Mouse (Mus musculus) hindbrain, postnatal 0 days (tissue): Measurements from ENCODE around the gene Rrn3. TPM values are rescaled to one million over a fixed set of nuclear protein-coding genes. Genes with fewer than 3 reads are reported as not detected.
A peak's percentile ranks its signal among the peaks of the same experiment; 100 is the strongest.
"Not testable (repeated sequence)": the region's sequence is repeated elsewhere in the genome, so short reads cannot be mapped to it uniquely, and the experiment has no call there.

Experiments used
- ATAC-seq: fragments of 200-750 bp; cut with Nextera tagmentation; 2 replicates; pipeline ENCODE4 v1.8.0; 2017; ENCODE audit warnings: mild to moderate bottlenecking, moderate TSS enrichment, moderate library complexity
- DNase-seq: peaks from one replicate; pipeline ENCODE4 v3.0.0-alpha.2; 2015; ENCODE audit warnings: low spot score
- H3K27ac ChIP-seq: fragments of 300-500 bp; sonication (generic); 2 replicates; pipeline ENCODE4 v1.5.1; 2014; ENCODE audit warnings: mild to moderate bottlenecking
- H3K27me3 ChIP-seq: fragments of 300-500 bp; sonication (generic); 2 replicates; pipeline ENCODE4 v1.6.1; 2014; ENCODE audit warnings: low read length, mixed read lengths; ENCODE audit not compliant: insufficient read depth
- H3K36me3 ChIP-seq: fragments of 300-500 bp; sonication (generic); 2 replicates; pipeline ENCODE4 v1.6.1; 2014; ENCODE audit warnings: low read length, mixed read lengths; ENCODE audit not compliant: insufficient read depth
- H3K4me1 ChIP-seq: fragments of 300-500 bp; sonication (generic); 2 replicates; pipeline ENCODE4 v1.6.1; 2014; ENCODE audit warnings: antibody characterized with exemption, low read length, mixed read lengths; ENCODE audit not compliant: insufficient read depth
- H3K4me2 ChIP-seq: fragments of 300-500 bp; sonication (generic); 2 replicates; pipeline ENCODE4 v1.6.1; 2014; ENCODE audit warnings: low read depth, mild to moderate bottlenecking, low read length, moderate library complexity, mixed read lengths
- H3K4me3 ChIP-seq: fragments of 300-500 bp; sonication (generic); 2 replicates; pipeline ENCODE4 v1.5.1; 2014; ENCODE audit warnings: low read length
- H3K9ac ChIP-seq: fragments of 300-500 bp; sonication (generic); replicated peaks from 2 replicates; pipeline ENCODE4 v1.6.1; 2014; ENCODE audit warnings: mild to moderate bottlenecking, low read length, moderate library complexity, mixed read lengths
- H3K9me3 ChIP-seq: fragments of 300-500 bp; sonication (generic); 2 replicates; pipeline ENCODE4 v1.6.1; 2016; ENCODE audit warnings: low read length, mixed read lengths
- CTCF ChIP-seq: IDR thresholded peaks from 2 replicates; pipeline ENCODE4 v1.5.1; 2016; ENCODE audit warnings: antibody characterized with exemption, control low read depth, low read depth
- WGBS: fragments of 180-500 bp; shearing (Covaris S2); extraction: QIAGEN DNeasy Blood & Tissue Kit; methylation state at CpG from one replicate; pipeline ENCODE4 v1.1.7; 2014; 5-methylcytosine and 5-hydroxymethylcytosine counted together
- polyA plus RNA-seq: library from polyadenylated mRNA; unstranded; fragments of >200 nt; fragmentation: Nextera tagmentation; extraction: Ambion mirVana; gene quantifications from 2 replicates; pipeline ENCODE4 v1.2.1, GENCODE M21; 2015
- total RNA-seq: library from RNA; depleted of rRNA; stranded (reverse); fragments of >200 nt; gene quantifications from 2 replicates; pipeline ENCODE4 v1.2.3, GENCODE M21; 2014; rRNA removed

The Rrn3 gene
- total RNA-seq (73.5 and 83.8 TPM in 2 replicates), polyA plus RNA-seq (74.7 and 77.2 TPM in 2 replicates)

DNA sequence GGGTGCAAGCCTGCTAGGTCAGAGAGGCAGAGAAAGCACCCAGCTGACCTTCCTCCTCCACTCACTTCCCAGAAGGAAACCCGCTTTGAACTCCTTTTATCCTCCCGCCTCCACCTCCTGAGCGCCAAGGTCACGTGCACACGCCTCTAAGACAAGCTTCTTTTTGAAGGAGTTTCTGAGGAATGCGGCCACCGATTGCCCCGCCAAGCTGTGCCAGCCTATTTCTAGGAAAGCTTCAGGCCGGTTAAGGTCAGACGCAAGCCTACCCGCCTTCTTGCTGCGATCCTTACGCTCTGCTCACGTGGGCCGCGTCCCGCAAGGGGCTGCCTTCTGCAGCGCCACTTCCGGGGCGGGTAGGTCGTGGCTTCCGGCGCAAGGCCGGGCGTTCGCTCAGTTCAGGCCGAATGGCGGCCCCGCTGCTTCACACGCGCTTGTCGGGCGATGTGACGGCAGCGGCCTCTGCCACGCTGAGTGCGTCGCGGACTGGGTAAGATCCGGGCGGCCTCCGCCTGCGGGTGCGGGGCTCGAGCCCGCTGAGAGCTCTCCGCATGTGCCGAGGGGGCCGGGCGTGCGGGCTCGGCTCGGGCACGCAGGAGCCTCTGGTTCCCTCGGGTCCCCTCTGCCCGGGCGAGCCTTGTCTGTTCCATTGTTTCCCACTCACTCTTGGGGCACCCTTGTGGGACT is at the start of gene Rrn3:
Gene Rrn3, plus strand, starts transcription at position 356 of the 684 bp plus-strand sequence.
- ATAC-seq (peak; percentile 99), DNase-seq (peak; percentile 95)
- Histone ChIP-seq H3K4me2 (peak within 1 kb of the TSS; percentile 73), H3K9me3 (no peaks in the 10 kb centered on the region), H3K4me3 (peak within 1 kb of the TSS; percentile 74), H3K27ac (peak within 1 kb of the TSS; percentile 82), H3K36me3 (peaks cover 10% of the 10 kb centered on the region), H3K9ac (peak within 1 kb of the TSS; percentile 79), H3K4me1 (peaks cover 12% of the 10 kb centered on the region), H3K27me3 (no peaks in the 10 kb centered on the region)
- TF ChIP-seq CTCF: 0 out of 2 replicates have a peak, but pooled peaks have one; percentile 15
- WGBS: under 1% methylated on average over 57 of the region's 57 CpGs

DNA sequence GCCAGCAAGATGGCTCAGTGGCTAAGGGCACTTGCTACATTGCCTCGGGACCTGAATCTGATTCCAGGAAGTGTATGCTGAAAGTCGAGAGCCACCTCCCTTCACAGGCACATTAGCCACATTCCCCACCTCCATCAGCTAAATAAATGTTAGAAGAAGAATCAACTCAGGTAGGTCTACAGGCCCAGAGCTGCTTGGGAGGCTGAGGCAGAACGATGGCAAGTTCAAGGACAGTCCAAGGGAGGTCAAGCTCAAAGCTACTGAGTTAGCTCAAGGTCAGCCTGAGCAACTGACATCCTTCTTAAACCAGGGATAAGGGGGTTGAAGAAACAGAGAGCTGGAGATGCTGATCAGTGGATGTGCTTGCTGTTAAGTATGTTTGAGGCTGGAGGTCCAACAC is 47.7 kb upstream of the Rrn3 start:
- no peaks in the 10 kb centered on the region for H3K36me3 ChIP-seq
- H3K27me3 ChIP-seq: no peaks in the 10 kb centered on the region
- no peak overlapping the region for H3K4me3 ChIP-seq
- ATAC-seq (no peak), DNase-seq (no peak)
- H3K4me1 ChIP-seq: no peaks in the 10 kb centered on the region
- no peak overlapping the region for H3K27ac ChIP-seq
- no peak overlapping the region for H3K9ac ChIP-seq
- H3K4me2 ChIP-seq: no peak overlapping the region
- TF ChIP-seq CTCF: no peak
- WGBS: 86% methylated on average over 3 of the region's 3 CpGs
- no peaks in the 10 kb centered on the region for H3K9me3 ChIP-seq

DNA sequence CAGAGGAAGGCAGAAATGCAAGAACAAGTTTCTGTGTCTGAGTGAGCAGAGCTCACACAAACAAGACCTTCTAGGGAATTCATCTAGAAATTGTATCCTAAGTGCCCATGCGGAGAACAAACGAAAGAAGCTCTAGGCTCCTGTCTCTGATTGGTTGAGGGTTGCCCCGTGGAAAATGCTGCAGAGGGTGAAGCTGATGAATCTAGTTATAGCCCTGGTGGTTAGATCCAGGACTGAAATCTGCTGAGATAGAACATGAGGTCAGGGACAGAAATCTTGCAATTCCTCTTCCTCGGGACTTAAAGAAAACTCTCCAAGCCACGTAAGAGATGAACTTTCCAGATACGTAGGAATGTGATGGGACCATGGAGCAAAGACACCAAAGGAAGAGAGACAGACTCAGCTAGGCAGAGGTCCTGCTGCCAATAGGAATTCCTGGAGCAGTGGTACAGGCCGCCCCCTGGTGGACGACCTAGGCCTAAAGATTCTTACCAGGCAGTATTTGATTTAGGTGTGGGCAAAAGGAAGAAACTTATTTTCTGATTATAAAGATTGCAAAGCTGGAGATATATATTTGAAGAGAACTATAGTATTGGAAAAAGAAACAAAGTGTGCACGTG is 46.9 kb upstream of the Rrn3 start:
- peak; percentile 87 for TF ChIP-seq CTCF
- no peaks in the 10 kb centered on the region for H3K4me1 ChIP-seq
- H3K27me3 ChIP-seq: no peaks in the 10 kb centered on the region
- peak; percentile 77 for DNase-seq
- no peaks in the 10 kb centered on the region for H3K9me3 ChIP-seq
- no peak overlapping the region for H3K9ac ChIP-seq
- no peaks in the 10 kb centered on the region for H3K36me3 ChIP-seq
- ATAC-seq: no peak
- WGBS: 19% methylated on average over 9 of the region's 9 CpGs
- H3K4me2 ChIP-seq: no peak overlapping the region
- no peak overlapping the region for H3K27ac ChIP-seq
- no peak overlapping the region for H3K4me3 ChIP-seq

DNA sequence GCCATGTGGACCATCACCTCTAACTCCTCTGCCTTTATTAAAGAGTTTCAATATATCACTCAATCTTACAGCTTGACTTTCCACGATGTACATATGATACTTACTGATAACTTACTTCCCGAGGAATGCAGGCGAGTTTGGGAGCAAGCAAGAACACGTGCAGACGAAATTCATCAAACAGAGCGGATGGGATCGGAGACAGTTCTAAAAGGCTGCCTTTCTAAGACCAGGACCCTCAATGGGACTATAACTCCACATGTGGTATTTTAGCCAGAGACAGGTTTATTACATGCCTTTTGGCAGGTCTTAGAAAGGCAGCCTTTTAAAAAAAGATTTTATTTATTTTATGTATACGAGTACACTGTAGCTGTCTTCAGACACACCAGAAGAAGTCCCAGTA is 44.5 kb upstream of the Rrn3 start:
- TF ChIP-seq CTCF: no peak
- Histone ChIP-seq H3K9me3 (no peaks in the 10 kb centered on the region), H3K27me3 (no peaks in the 10 kb centered on the region), H3K4me3 (no peak overlapping the region), H3K27ac (no peak overlapping the region), H3K9ac (no peak overlapping the region), H3K4me1 (no peaks in the 10 kb centered on the region), H3K36me3 (no peaks in the 10 kb centered on the region), H3K4me2 (no peak overlapping the region)
- 90% methylated on average over 8 of the region's 8 CpGs for WGBS
- ATAC-seq (no peak), DNase-seq (no peak)

DNA sequence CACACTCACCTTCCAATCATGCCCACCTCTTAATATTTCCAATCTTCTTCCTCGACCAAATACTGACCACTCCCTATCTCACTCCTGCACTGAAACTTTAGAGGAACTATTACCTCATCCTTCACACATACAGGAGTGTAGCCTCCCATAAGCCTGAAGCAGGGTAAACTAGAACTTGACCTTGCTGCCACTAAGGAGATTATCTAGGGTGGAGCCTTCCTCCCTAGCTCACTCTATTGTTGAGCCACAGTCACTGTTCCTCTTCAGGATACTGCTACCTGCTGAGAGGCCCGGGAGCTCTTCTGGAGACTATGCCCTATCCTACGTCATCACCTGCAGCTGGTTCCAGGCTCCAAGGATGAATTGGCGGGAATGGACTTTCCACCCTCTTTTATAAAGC is 41.5 kb upstream of the Rrn3 start:
- H3K36me3 ChIP-seq, H3K4me2 ChIP-seq, H3K27ac ChIP-seq, H3K4me3 ChIP-seq, H3K27me3 ChIP-seq, H3K9ac ChIP-seq, ATAC-seq, H3K9me3 ChIP-seq, DNase-seq, H3K4me1 ChIP-seq: not testable (repeated sequence)
- WGBS: 67% methylated on average over 4 of the region's 4 CpGs

DNA sequence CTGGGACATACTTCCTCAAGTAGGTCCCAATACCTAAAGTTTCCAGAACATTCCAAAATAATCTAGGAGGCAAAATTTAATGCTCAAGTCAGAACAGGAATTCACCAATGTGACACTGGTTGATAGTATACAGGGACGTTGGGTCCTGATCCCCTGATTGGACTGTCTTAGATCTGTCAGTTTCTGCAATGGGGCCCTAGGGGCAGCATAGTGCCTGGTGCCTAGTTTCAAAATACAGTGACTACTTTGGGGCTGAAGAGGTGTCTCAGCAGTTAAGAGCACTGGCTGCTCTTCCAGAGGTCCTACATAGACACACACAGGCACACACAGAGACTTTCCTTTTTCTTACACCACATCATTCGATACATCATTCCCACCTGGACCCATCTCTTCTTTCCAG is 39.7 kb upstream of the Rrn3 start:
- Histone ChIP-seq H3K4me3 (no peak overlapping the region), H3K27me3 (no peaks in the 10 kb centered on the region), H3K9ac (no peak overlapping the region), H3K4me1 (no peaks in the 10 kb centered on the region), H3K9me3 (no peaks in the 10 kb centered on the region), H3K27ac (no peak overlapping the region), H3K4me2 (no peak overlapping the region), H3K36me3 (no peaks in the 10 kb centered on the region)
- no peak for DNase-seq
- WGBS: 83% methylated on average over 2 of the region's 2 CpGs
- no peak for ATAC-seq
- no peak for TF ChIP-seq CTCF

DNA sequence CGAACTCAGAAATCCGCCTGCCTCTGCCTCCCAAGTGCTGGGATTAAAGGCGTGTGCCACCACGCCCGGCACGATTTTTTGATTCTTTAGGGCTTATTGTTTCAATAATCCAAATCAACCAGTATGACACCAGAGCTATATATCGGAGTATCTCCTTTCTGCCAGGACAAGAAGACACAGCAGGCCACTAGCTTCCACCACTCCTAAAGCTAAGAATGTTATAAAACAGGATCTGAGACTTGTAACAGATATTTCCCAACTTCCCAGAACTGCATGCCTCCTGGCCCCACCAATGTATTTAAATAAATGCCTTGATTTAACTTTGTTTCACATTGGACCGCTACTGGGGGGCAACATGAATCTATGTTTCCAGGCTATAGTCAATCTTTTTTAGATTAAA is 32.8 kb upstream of the Rrn3 start:
- Histone ChIP-seq H3K4me1 (no peaks in the 10 kb centered on the region), H3K4me3 (no peak overlapping the region), H3K4me2 (no peak overlapping the region), H3K27ac (no peak overlapping the region), H3K9me3 (no peaks in the 10 kb centered on the region), H3K9ac (no peak overlapping the region), H3K36me3 (no peaks in the 10 kb centered on the region), H3K27me3 (no peaks in the 10 kb centered on the region)
- TF ChIP-seq CTCF: no peak
- ATAC-seq: no peak
- 92% methylated on average over 7 of the region's 8 CpGs for WGBS
- DNase-seq: no peak
